Mouse (Mus musculus) CH12.LX (cell line): Measurements from ENCODE around the gene Cyp4x1. TPM values are rescaled to one million over a fixed set of nuclear protein-coding genes. Genes with fewer than 3 reads are reported as not detected.
A peak's percentile ranks its signal among the peaks of the same experiment; 100 is the strongest.

Experiments
- DNase-seq: peaks from one replicate; pipeline ENCODE4 v3.0.0-alpha.2; 2013; ENCODE audit errors: extremely low read depth
- H3K27ac ChIP-seq: 2 replicates; pipeline ENCODE4 v1.5.1; 2012; ENCODE audit warnings: low read depth, mild to moderate bottlenecking, control low read depth, moderate library complexity; ENCODE audit not compliant: insufficient read depth
- H3K27me3 ChIP-seq: replicated peaks from 2 replicates; pipeline ENCODE3; 2012; ENCODE audit warnings: inconsistent platforms
- H3K36me3 ChIP-seq, 2 experiments: replicated peaks in 1 of 2; 2 replicates each; pipeline versions ENCODE3 to v1.6.1; 2012; ENCODE audit warnings: inconsistent platforms in 1 of 2, low read length in 1 of 2, mild to moderate bottlenecking in 1 of 2, mixed read lengths in 1 of 2, moderate library complexity in 1 of 2; ENCODE audit not compliant: control insufficient read depth in 1 of 2, insufficient read depth in 1 of 2
- H3K4me1 ChIP-seq, 2 experiments: 2 replicates each; pipeline ENCODE4 v1.6.1; 2012; ENCODE audit warnings: inconsistent platforms in 1 of 2, moderate library complexity in 1 of 2; ENCODE audit not compliant: insufficient read depth in 2 of 2, control insufficient read depth in 1 of 2
- H3K4me2 ChIP-seq: 2 replicates; pipeline ENCODE4 v1.6.1; 2012; ENCODE audit warnings: low read depth, mild to moderate bottlenecking, control low read depth; ENCODE audit not compliant: poor library complexity, insufficient read depth, severe bottlenecking
- H3K4me3 ChIP-seq, 3 experiments: fragments of 150-350 bp in 1 of 3; sonication (generic) in 1 of 3; replicated peaks in 1 of 3; 2 replicates each; pipeline versions ENCODE3 to v1.5.1; 2011 to 2012; ENCODE audit warnings: low read depth in 2 of 3, low read length in 2 of 3, mild to moderate bottlenecking in 2 of 3, moderate library complexity in 2 of 3, control low read depth in 1 of 3, improper control_type of control experiment in 1 of 3, inconsistent platforms in 1 of 3, mixed read lengths in 1 of 3; ENCODE audit not compliant: poor library complexity in 1 of 3
- H3K79me2 ChIP-seq: replicated peaks from 2 replicates; pipeline ENCODE4 v1.6.1; 2012; ENCODE audit warnings: mild to moderate bottlenecking, moderate library complexity; ENCODE audit not compliant: control insufficient read depth, poor library complexity, insufficient read depth, severe bottlenecking; ENCODE audit errors: extremely low read depth
- H3K9ac ChIP-seq: 2 replicates; pipeline ENCODE4 v1.6.1; 2012; ENCODE audit warnings: low read depth, mild to moderate bottlenecking, control low read depth, moderate library complexity; ENCODE audit not compliant: insufficient read depth
- H3K9me3 ChIP-seq: replicated peaks from 2 replicates; pipeline ENCODE3; 2012; ENCODE audit warnings: low read length, inconsistent platforms, mixed read lengths
- BHLHE40 ChIP-seq: IDR thresholded peaks from 2 replicates; pipeline ENCODE4 v1.6.1; 2011; ENCODE audit warnings: mild to moderate bottlenecking, low read depth, low read length, improper control_type of control experiment
- CHD2 ChIP-seq: IDR thresholded peaks from 2 replicates; pipeline ENCODE4 v1.6.1; 2011; ENCODE audit warnings: low read length, improper control_type of control experiment
- CTCF ChIP-seq, 2 experiments: IDR thresholded peaks in 1 of 2; conservative IDR thresholded peaks in 1 of 2; 2 replicates each; pipeline ENCODE4 v1.5.1; 2011 to 2012; ENCODE audit warnings: low read depth in 2 of 2, low read length in 2 of 2, improper control_type of control experiment in 1 of 2, inconsistent platforms in 1 of 2, mild to moderate bottlenecking in 1 of 2, moderate library complexity in 1 of 2
- ELF1 ChIP-seq: IDR thresholded peaks from 2 replicates; pipeline ENCODE4 v1.6.1; 2014; ENCODE audit warnings: low read depth, mild to moderate bottlenecking, inconsistent platforms, low read length, improper control_type of control experiment
- EP300 ChIP-seq: IDR thresholded peaks from 2 replicates; pipeline ENCODE4 v1.6.1; 2011; ENCODE audit warnings: low read length, improper control_type of control experiment
- ETS1 ChIP-seq: conservative IDR thresholded peaks from 2 replicates; pipeline ENCODE4 v1.6.1; 2012; ENCODE audit warnings: low read depth, mild to moderate bottlenecking, inconsistent platforms, low read length, improper control_type of control experiment, moderate library complexity
- GABPA ChIP-seq: IDR thresholded peaks from 2 replicates; pipeline ENCODE4 v1.6.1; 2012; ENCODE audit warnings: low read depth, low read length, improper control_type of control experiment, inconsistent platforms; ENCODE audit not compliant: insufficient replicate concordance
- HCFC1 ChIP-seq: IDR thresholded peaks from 2 replicates; pipeline ENCODE4 v1.6.1; 2012; ENCODE audit warnings: low read depth, mild to moderate bottlenecking, inconsistent platforms, low read length, improper control_type of control experiment
- IRF4 ChIP-seq: IDR thresholded peaks from 2 replicates; pipeline ENCODE4 v1.6.1; 2014; ENCODE audit warnings: low read depth, mild to moderate bottlenecking, inconsistent platforms, low read length, improper control_type of control experiment
- JUN ChIP-seq: IDR thresholded peaks from 2 replicates; pipeline ENCODE4 v1.6.1; 2011; ENCODE audit warnings: low read depth, mild to moderate bottlenecking, low read length, improper control_type of control experiment, moderate library complexity; ENCODE audit not compliant: insufficient read depth
- JUND ChIP-seq: conservative IDR thresholded peaks from 2 replicates; pipeline ENCODE4 v1.6.1; 2011; ENCODE audit warnings: low read depth, low read length, improper control_type of control experiment
- KAT2A ChIP-seq: IDR thresholded peaks from 2 replicates; pipeline ENCODE4 v1.6.1; 2012; ENCODE audit warnings: low read length, improper control_type of control experiment, inconsistent platforms; ENCODE audit not compliant: insufficient replicate concordance
- MAFK ChIP-seq: IDR thresholded peaks from 2 replicates; pipeline ENCODE4 v1.6.1; 2011; ENCODE audit warnings: low read length, improper control_type of control experiment; ENCODE audit not compliant: insufficient replicate concordance
- MAX ChIP-seq: IDR thresholded peaks from 2 replicates; pipeline ENCODE4 v1.6.1; 2011; ENCODE audit warnings: low read length, improper control_type of control experiment
- MAZ ChIP-seq: IDR thresholded peaks from 2 replicates; pipeline ENCODE4 v1.6.1; 2012; ENCODE audit warnings: low read depth, mild to moderate bottlenecking, inconsistent platforms, low read length, improper control_type of control experiment, moderate library complexity
- MEF2A ChIP-seq: IDR thresholded peaks from 2 replicates; pipeline ENCODE4 v1.6.1; 2014; ENCODE audit warnings: low read depth, mild to moderate bottlenecking, inconsistent platforms, low read length, improper control_type of control experiment, borderline replicate concordance
- MXI1 ChIP-seq: IDR thresholded peaks from 2 replicates; pipeline ENCODE4 v1.6.1; 2011; ENCODE audit warnings: mild to moderate bottlenecking, low read depth, low read length, improper control_type of control experiment
- NELFE ChIP-seq: IDR thresholded peaks from 2 replicates; pipeline ENCODE4 v1.6.1; 2011; ENCODE audit warnings: low read depth, low read length, improper control_type of control experiment
- NRF1 ChIP-seq: IDR thresholded peaks from 2 replicates; pipeline ENCODE4 v1.6.1; 2014; ENCODE audit warnings: low read depth, mild to moderate bottlenecking, inconsistent platforms, low read length, improper control_type of control experiment, moderate library complexity
- PAX5 ChIP-seq: IDR thresholded peaks from 2 replicates; pipeline ENCODE4 v1.6.1; 2012; ENCODE audit warnings: low read length, inconsistent platforms, mixed read lengths
- POLR2AphosphoS2 ChIP-seq: IDR thresholded peaks from 2 replicates; pipeline ENCODE4 v1.6.1; 2011; ENCODE audit warnings: low read depth, low read length, improper control_type of control experiment
- RAD21 ChIP-seq: IDR thresholded peaks from 2 replicates; pipeline ENCODE4 v1.6.1; 2011; ENCODE audit warnings: low read depth, mild to moderate bottlenecking, low read length, improper control_type of control experiment, moderate library complexity
- SIN3A ChIP-seq: IDR thresholded peaks from 2 replicates; pipeline ENCODE4 v1.6.1; 2012; ENCODE audit warnings: low read length, improper control_type of control experiment, inconsistent platforms
- SMC3 ChIP-seq: IDR thresholded peaks from 2 replicates; pipeline ENCODE4 v1.6.1; 2011; ENCODE audit warnings: low read depth, low read length, improper control_type of control experiment
- TBP ChIP-seq: conservative IDR thresholded peaks from 2 replicates; pipeline ENCODE4 v1.6.1; 2011; ENCODE audit warnings: low read depth, low read length, improper control_type of control experiment
- UBTF ChIP-seq: IDR thresholded peaks from 2 replicates; pipeline ENCODE4 v1.6.1; 2012; ENCODE audit warnings: low read depth, mild to moderate bottlenecking, inconsistent platforms, low read length, improper control_type of control experiment, moderate library complexity
- USF1 ChIP-seq: IDR thresholded peaks from 2 replicates; pipeline ENCODE4 v1.6.1; 2014; ENCODE audit warnings: low read depth, mild to moderate bottlenecking, inconsistent platforms, low read length, improper control_type of control experiment
- USF2 ChIP-seq: conservative IDR thresholded peaks from 2 replicates; pipeline ENCODE4 v1.6.1; 2011; ENCODE audit warnings: low read depth, low read length, improper control_type of control experiment
- ZC3H11A ChIP-seq: IDR thresholded peaks from 2 replicates; pipeline ENCODE4 v1.6.1; 2012; ENCODE audit warnings: low read depth, mild to moderate bottlenecking, inconsistent platforms, low read length, improper control_type of control experiment
- ZMIZ1 ChIP-seq: IDR thresholded peaks from 2 replicates; pipeline ENCODE4 v1.6.1; 2012; ENCODE audit warnings: low read depth, mild to moderate bottlenecking, inconsistent platforms, low read length, improper control_type of control experiment
- ZNF384 ChIP-seq: IDR thresholded peaks from 2 replicates; pipeline ENCODE4 v1.6.1; 2012; ENCODE audit warnings: low read depth, low read length, improper control_type of control experiment, inconsistent platforms
- dilution Hi-C: fragments of 300-500 bp; cut with MboI; formaldehyde crosslinking; loops from 2 replicates; pipeline ENCODE4 v1.14.3; 2020; ENCODE audit warnings: low sequenced_read_pairs; ENCODE audit not compliant: extremely low pct_unique_long_range_greater_than_20kb, extremely low pct_ligation_motif_present
- in situ Hi-C: fragments of 300-500 bp; cut with MboI; formaldehyde crosslinking; loops from 3 replicates; pipeline ENCODE4 v1.14.3; 2019; ENCODE audit warnings: low sequenced_read_pairs, low pct_ligation_motif_present, low pct_unique_long_range_greater_than_20kb, mixed read lengths
- polyA plus RNA-seq: library from polyadenylated mRNA; unstranded; fragments of >175 nt; gene quantifications from 2 replicates; pipeline ENCODE4 v1.2.1, GENCODE M21; 2012; ENCODE audit warnings: low read depth; ENCODE audit not compliant: insufficient read length
- total RNA-seq, 2 experiments: library from RNA; depleted of rRNA; stranded (reverse); fragments of 300-350 nt in 1 of 2; fragments of >200 nt in 1 of 2; gene quantifications; 2 replicates each; pipeline ENCODE4 v1.2.3; 2012 to 2014

Gene Cyp4x1
- total and polyA plus RNA-seq, 3 experiments: 0.07 TPM; not detected in 2

DNA sequence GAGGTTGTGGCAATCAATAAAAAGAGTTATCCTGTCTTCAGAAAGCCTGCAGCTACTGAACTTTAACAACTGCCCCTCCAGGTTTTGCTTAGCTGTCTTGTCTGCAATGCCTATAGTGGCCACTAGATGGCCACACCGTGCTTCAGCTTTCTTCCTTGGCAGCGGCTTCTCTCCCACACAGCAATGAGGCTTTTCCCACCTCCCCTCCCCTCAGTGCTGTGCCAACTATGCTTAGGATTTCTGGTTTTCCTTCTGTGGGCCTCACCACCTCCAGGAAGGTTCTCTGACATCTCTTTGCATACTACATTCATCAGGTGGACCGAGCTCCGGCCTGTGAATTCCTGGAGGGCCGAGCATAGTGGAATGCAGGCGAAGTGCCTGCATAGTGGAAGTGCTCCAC lies 32.4 kb downstream of the Cyp4x1 start:
- dilution Hi-C loops: no loop called here

GRCm38 (mm10) chr4:115097146-115097496 lies 37.0 kb downstream of the Cyp4x1 start:
- Histone ChIP-seq H3K4me3 (peak overlapping the region in 2 of 3 experiments; percentile 15 to 42), H3K4me2 (peak overlapping the region; percentile 97), H3K36me3 (no peaks in the 10 kb centered on the region), H3K9me3 (no peaks in the 10 kb centered on the region), H3K27me3 (peaks cover 80% of the 10 kb centered on the region), H3K79me2 (no peaks in the 10 kb centered on the region), H3K9ac (no peak overlapping the region), H3K27ac (no peak overlapping the region), H3K4me1 (peaks cover 4 to 6% of the 10 kb centered on the region in 2 experiments; a peak in 3 of 4 replicates)
- no peak for DNase-seq
- TF ChIP-seq PAX5 (no peak), ETS1 (no peak), MAZ (no peak), SMC3 (peak; percentile 53), IRF4 (no peak), RAD21 (peak; percentile 19), USF2 (no peak), NRF1 (no peak), JUN (no peak), ZMIZ1 (no peak), SIN3A (no peak), TBP (no peak), MEF2A (no peak), ZC3H11A (no peak), CTCF (conservative IDR thresholded peaks at IDR 0.05 in 1 of 2, IDR thresholded peaks at IDR 0.05 in 1 of 2; ENCODE audit: low read depth in 2 of 2, low read length in 2 of 2) (peak in 1 of 2 experiments; percentile 68; a peak in 2 of 4 replicates)
- in situ Hi-C loops (loop anchor here (25.0 kb wide), 1 partner anchor 435 kb away; no protein-coding TSS in a partner anchor), dilution Hi-C loops (no loop called here)

More for the DNA sequence above, 32.4 kb downstream of the Cyp4x1 start:
- Histone ChIP-seq H3K36me3 (no peaks in the 10 kb centered on the region), H3K9me3 (no peaks in the 10 kb centered on the region), H3K27me3 (peaks cover 51% of the 10 kb centered on the region), H3K4me1 (peaks cover 4% of the 10 kb centered on the region in 2 experiments; a peak in 3 of 4 replicates), H3K79me2 (no peaks in the 10 kb centered on the region), H3K9ac (no peak overlapping the region), H3K4me3 (no peak overlapping the region), H3K4me2 (no peak overlapping the region), H3K27ac (no peak overlapping the region)
- in situ Hi-C loops: no loop called here
- TF ChIP-seq SIN3A (no peak), USF1 (no peak), UBTF (no peak), RAD21 (peak; percentile 76), KAT2A (no peak), ELF1 (no peak), MXI1 (no peak), MAX (no peak), NRF1 (no peak), EP300 (no peak), GABPA (no peak), HCFC1 (no peak), POLR2AphosphoS2 (no peak), NELFE (no peak), USF2 (no peak), SMC3 (peak; percentile 53), BHLHE40 (no peak), MAFK (no peak), TBP (no peak), CHD2 (no peak), JUND (no peak), ZMIZ1 (no peak), ZNF384 (no peak), IRF4 (no peak), CTCF (conservative IDR thresholded peaks at IDR 0.05 in 1 of 2, IDR thresholded peaks at IDR 0.05 in 1 of 2; ENCODE audit: low read depth in 2 of 2, low read length in 2 of 2) (peak; percentile 84 to 97), ZC3H11A (no peak)
- peak; percentile 55 for DNase-seq
